Mouse (Mus musculus) hindbrain, embryonic 16.5 days (tissue): ENCODE measurements at regions not wholly inside any gene's neighbourhood (a gene's known extent, or its start where the extent isn't known, plus 50 kb on each side); places are given as distances from the start of the nearest gene placed in this dataset.

Experiments
- ATAC-seq: fragments of 200-750 bp; cut with Nextera tagmentation; 2 replicates; pipeline ENCODE4 v1.8.0; 2017; ENCODE audit warnings: moderate TSS enrichment, moderate library complexity
- H3K27ac ChIP-seq: fragments of 300-500 bp; sonication (generic); 2 replicates; pipeline ENCODE4 v1.5.1; 2014; ENCODE audit warnings: low read depth, mild to moderate bottlenecking, control low read depth, low read length, moderate library complexity
- H3K27me3 ChIP-seq: fragments of 300-500 bp; sonication (generic); replicated peaks from 2 replicates; pipeline ENCODE4 v1.6.1; 2014; ENCODE audit warnings: low read length; ENCODE audit not compliant: control insufficient read depth, insufficient read depth
- H3K36me3 ChIP-seq: fragments of 300-500 bp; sonication (generic); 2 replicates; pipeline ENCODE4 v1.6.1; 2014; ENCODE audit warnings: mild to moderate bottlenecking, low read length, moderate library complexity, mixed read lengths; ENCODE audit not compliant: control insufficient read depth, insufficient read depth
- H3K4me1 ChIP-seq: fragments of 300-500 bp; sonication (generic); 2 replicates; pipeline ENCODE4 v1.6.1; 2014; ENCODE audit warnings: low read depth, low read length; ENCODE audit not compliant: control insufficient read depth, insufficient read depth
- H3K4me2 ChIP-seq: fragments of 300-500 bp; sonication (generic); 2 replicates; pipeline ENCODE4 v1.6.1; 2014; ENCODE audit warnings: mild to moderate bottlenecking, low read length, control low read depth, moderate library complexity
- H3K4me3 ChIP-seq: fragments of 300-500 bp; sonication (generic); 2 replicates; pipeline ENCODE4 v1.5.1; 2014; ENCODE audit warnings: mild to moderate bottlenecking, low read length, control low read depth, moderate library complexity
- H3K9ac ChIP-seq: fragments of 300-500 bp; sonication (generic); 2 replicates; pipeline ENCODE4 v1.6.1; 2014; ENCODE audit warnings: low read depth, mild to moderate bottlenecking, control low read depth, low read length, moderate library complexity
- H3K9me3 ChIP-seq: fragments of 300-500 bp; sonication (generic); 2 replicates; pipeline ENCODE4 v1.6.1; 2014; ENCODE audit warnings: mild to moderate bottlenecking, low read length, moderate library complexity; ENCODE audit not compliant: control insufficient read depth
- WGBS: fragments of 180-500 bp; shearing (Covaris S2); extraction: QIAGEN DNeasy Blood & Tissue Kit; methylation state at CpG from one replicate; pipeline ENCODE4 v1.1.7; 2014; 5-methylcytosine and 5-hydroxymethylcytosine counted together

GRCm38 (mm10) chr1:23462411-23462810, 64.8 kb upstream of the Ogfrl1 start:
- Histone ChIP-seq H3K27me3 (no peaks in the 10 kb centered on the region), H3K9ac (no peak overlapping the region), H3K27ac (no peak overlapping the region), H3K4me3 (no peak overlapping the region), H3K36me3 (no peaks in the 10 kb centered on the region), H3K9me3 (no peaks in the 10 kb centered on the region), H3K4me2 (no peak overlapping the region), H3K4me1 (no peaks in the 10 kb centered on the region)
- 90% methylated on average over 3 of the region's 3 CpGs for WGBS
- ATAC-seq: no peak

- WGBS: 74% methylated on average over 3 of the region's 3 CpGs
These were observed 66.5 kb upstream of the Ogfrl1 start for GRCm38 (mm10) chr1:23464081-23464480.

GRCm38 (mm10) chr1:23466340-23466739, 68.8 kb upstream of the Ogfrl1 start:
- Histone ChIP-seq H3K4me1 (no peaks in the 10 kb centered on the region), H3K4me3 (no peak overlapping the region), H3K4me2 (no peak overlapping the region), H3K9ac (no peak overlapping the region), H3K27me3 (no peaks in the 10 kb centered on the region), H3K27ac (no peak overlapping the region), H3K36me3 (no peaks in the 10 kb centered on the region), H3K9me3 (no peaks in the 10 kb centered on the region)
- WGBS: 64% methylated on average over 7 of the region's 7 CpGs
- no peak for ATAC-seq

More at GRCm38 (mm10) chr1:23464081-23464480, 66.5 kb upstream of the Ogfrl1 start:
- H3K36me3 ChIP-seq: no peaks in the 10 kb centered on the region
- H3K9me3 ChIP-seq: no peaks in the 10 kb centered on the region
- no peak overlapping the region for H3K4me3 ChIP-seq
- no peak for ATAC-seq
- H3K9ac ChIP-seq: no peak overlapping the region
- H3K4me1 ChIP-seq: no peaks in the 10 kb centered on the region
- no peak overlapping the region for H3K27ac ChIP-seq
- no peaks in the 10 kb centered on the region for H3K27me3 ChIP-seq
- H3K4me2 ChIP-seq: no peak overlapping the region

- Histone ChIP-seq H3K4me1 (no peaks in the 10 kb centered on the region), H3K4me2 (no peak overlapping the region), H3K9me3 (no peaks in the 10 kb centered on the region), H3K27me3 (no peaks in the 10 kb centered on the region), H3K4me3 (no peak overlapping the region), H3K9ac (no peak overlapping the region), H3K36me3 (no peaks in the 10 kb centered on the region), H3K27ac (no peak overlapping the region)
- WGBS: 89% methylated on average over 2 of the region's 2 CpGs
- no peak for ATAC-seq
These were observed 69.8 kb upstream of the Ogfrl1 start for GRCm38 (mm10) chr1:23467405-23467804.

GRCm38 (mm10) chr1:23480776-23481320, 83.3 kb upstream of the Ogfrl1 start:
- WGBS: 74% methylated on average over 5 of the region's 5 CpGs
- Histone ChIP-seq H3K9me3 (no peaks in the 10 kb centered on the region), H3K27me3 (no peaks in the 10 kb centered on the region), H3K4me2 (no peak overlapping the region), H3K27ac (no peak overlapping the region), H3K9ac (no peak overlapping the region), H3K4me1 (no peaks in the 10 kb centered on the region), H3K36me3 (no peaks in the 10 kb centered on the region), H3K4me3 (no peak overlapping the region)
- no peak for ATAC-seq

- ATAC-seq: no peak
- Histone ChIP-seq H3K27ac (no peak overlapping the region), H3K4me3 (no peak overlapping the region), H3K36me3 (no peaks in the 10 kb centered on the region), H3K27me3 (no peaks in the 10 kb centered on the region), H3K4me2 (no peak overlapping the region), H3K9me3 (no peaks in the 10 kb centered on the region), H3K4me1 (no peaks in the 10 kb centered on the region), H3K9ac (no peak overlapping the region)
- WGBS: 71% methylated on average over 1 of the region's 1 CpGs
These were observed 87.0 kb upstream of the Ogfrl1 start for GRCm38 (mm10) chr1:23484566-23484965.

GRCm38 (mm10) chr1:23485150-23485775, 87.7 kb upstream of the Ogfrl1 start:
- Histone ChIP-seq H3K4me3 (no peak overlapping the region), H3K9me3 (no peaks in the 10 kb centered on the region), H3K4me1 (peaks cover under 1% of the 10 kb centered on the region; the same call in 1 of the 2 replicates), H3K9ac (no peak overlapping the region), H3K27ac (no peak overlapping the region), H3K27me3 (no peaks in the 10 kb centered on the region), H3K36me3 (no peaks in the 10 kb centered on the region), H3K4me2 (no peak overlapping the region)
- no peak for ATAC-seq
- WGBS: 60% methylated on average over 3 of the region's 3 CpGs

- H3K9ac ChIP-seq: no peak overlapping the region
- no peaks in the 10 kb centered on the region for H3K36me3 ChIP-seq
- H3K9me3 ChIP-seq: no peaks in the 10 kb centered on the region
- H3K4me3 ChIP-seq: no peak overlapping the region
- H3K27ac ChIP-seq: no peak overlapping the region
- H3K4me2 ChIP-seq: no peak overlapping the region
- H3K4me1 ChIP-seq: peaks cover 9% of the 10 kb centered on the region
- ATAC-seq: no peak
- H3K27me3 ChIP-seq: no peaks in the 10 kb centered on the region
These were observed 89.5 kb upstream of the Ogfrl1 start for GRCm38 (mm10) chr1:23487031-23487430.

GRCm38 (mm10) chr1:23490640-23491039, 93.1 kb upstream of the Ogfrl1 start:
- Histone ChIP-seq H3K4me2 (peak overlapping the region; percentile 50), H3K9me3 (peaks cover 2% of the 10 kb centered on the region; the same call in 1 of the 2 replicates), H3K4me3 (peak overlapping the region; percentile 22), H3K27ac (no peak overlapping the region; the same call in 1 of the 2 replicates), H3K9ac (peak overlapping the region; percentile 37; the same call in 1 of the 2 replicates), H3K36me3 (no peaks in the 10 kb centered on the region), H3K27me3 (no peaks in the 10 kb centered on the region), H3K4me1 (peaks cover 9% of the 10 kb centered on the region)
- 20% methylated on average over 10 of the region's 10 CpGs for WGBS
- peak; percentile 82 for ATAC-seq
